Mouse (Mus musculus): ENCODE measurements around the gene Lmx1b. TPM values are rescaled to one million over a fixed set of nuclear protein-coding genes. Genes with fewer than 3 reads are reported as not detected.

Lmx1b gene
- polyA plus RNA-seq, 1 experiment from 2014 or later, result not detected

DNA sequence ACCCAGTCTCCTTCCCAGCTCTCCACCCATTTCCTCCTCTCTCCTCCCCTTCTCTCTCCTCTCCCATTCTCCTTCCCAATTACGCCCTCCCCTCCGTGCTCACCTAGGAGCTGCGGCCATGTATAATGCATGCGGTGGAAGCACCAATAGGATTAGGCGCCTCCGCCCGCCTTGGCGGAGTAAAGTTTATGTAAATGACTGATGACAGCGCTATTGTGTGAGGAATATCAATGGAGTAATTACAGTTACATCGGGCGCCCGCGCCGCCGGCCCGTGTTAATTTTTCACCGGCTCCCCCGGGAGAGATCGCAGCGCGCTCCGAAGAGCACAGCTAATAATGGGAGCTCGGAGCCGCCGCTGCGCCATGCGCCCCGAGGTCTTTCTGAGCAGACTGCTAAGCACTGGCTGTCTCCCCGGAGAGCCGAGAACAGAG lies 23.9 kb downstream of the Lmx1b start:
- ATAC-seq (ENCODE audit: low read depth), result 0 out of 2 replicates have a peak, but pooled peaks have one; percentile 39
- WGBS, result under 1% methylated on average over 30 of the region's 30 CpGs
- Histone ChIP-seq H3K27me3 (ENCODE audit: control insufficient read depth, insufficient read depth, low read depth, low read length) (peaks cover 39% of the 10 kb centered on the region), H3K27ac (ENCODE audit: low read length) (no peak overlapping the region), H3K9ac (ENCODE audit: low read length) (peak overlapping the region; percentile 6), H3K9me3 (ENCODE audit: control insufficient read depth, low read length) (no peaks in the 10 kb centered on the region), H3K4me2 (ENCODE audit: low read depth, low read length) (peak overlapping the region; percentile 67), H3K36me3 (ENCODE audit: control insufficient read depth, insufficient read depth, low read length) (no peaks in the 10 kb centered on the region), H3K4me3 (ENCODE audit: low read length) (peak overlapping the region; percentile 42), H3K4me1 (replicated peaks; ENCODE audit: control insufficient read depth, insufficient read depth, low read length) (peaks cover 7% of the 10 kb centered on the region)

DNA sequence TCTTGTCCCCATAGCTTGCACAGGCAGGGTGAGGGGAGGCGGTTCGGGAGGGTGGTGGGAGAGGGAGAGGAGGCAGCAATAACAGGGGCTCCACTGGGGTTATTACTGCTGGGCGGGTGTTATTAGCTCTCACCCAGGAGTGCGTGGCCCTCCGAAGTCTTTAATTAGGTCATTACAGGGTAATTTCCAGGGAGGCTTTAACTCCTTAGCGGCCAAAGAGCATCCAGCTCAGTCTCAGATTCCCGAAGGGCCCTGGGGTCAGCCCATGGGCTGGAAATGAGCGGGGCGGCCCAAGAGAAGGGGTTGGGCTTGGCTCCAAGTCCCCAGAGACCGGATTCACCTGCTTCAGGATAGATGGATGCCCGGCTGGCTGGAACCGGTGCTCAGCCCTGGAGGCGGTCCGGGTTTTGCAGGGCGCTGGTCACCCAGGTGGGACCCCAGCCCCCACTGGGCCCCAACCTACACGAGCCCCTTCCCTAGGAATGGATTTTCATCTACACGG lies 24.4 kb downstream of the Lmx1b start:
- no peak for ATAC-seq (ENCODE audit: low read depth)
- H3K27ac ChIP-seq (ENCODE audit: low read length), result no peak overlapping the region
- H3K9ac ChIP-seq (ENCODE audit: low read length), result no peak overlapping the region
- H3K36me3 ChIP-seq (ENCODE audit: control insufficient read depth, insufficient read depth, low read length), result no peaks in the 10 kb centered on the region
- H3K27me3 ChIP-seq (ENCODE audit: control insufficient read depth, insufficient read depth, low read depth, low read length), result peaks cover 39% of the 10 kb centered on the region
- WGBS, result 3% methylated on average over 17 of the region's 17 CpGs
- peak overlapping the region; percentile 67 for H3K4me2 ChIP-seq (ENCODE audit: low read depth, low read length)
- no peaks in the 10 kb centered on the region for H3K9me3 ChIP-seq (ENCODE audit: control insufficient read depth, low read length)
- peak overlapping the region; percentile 42 for H3K4me3 ChIP-seq (ENCODE audit: low read length)
- H3K4me1 ChIP-seq (replicated peaks; ENCODE audit: control insufficient read depth, insufficient read depth, low read length), result peaks cover 7% of the 10 kb centered on the region

DNA sequence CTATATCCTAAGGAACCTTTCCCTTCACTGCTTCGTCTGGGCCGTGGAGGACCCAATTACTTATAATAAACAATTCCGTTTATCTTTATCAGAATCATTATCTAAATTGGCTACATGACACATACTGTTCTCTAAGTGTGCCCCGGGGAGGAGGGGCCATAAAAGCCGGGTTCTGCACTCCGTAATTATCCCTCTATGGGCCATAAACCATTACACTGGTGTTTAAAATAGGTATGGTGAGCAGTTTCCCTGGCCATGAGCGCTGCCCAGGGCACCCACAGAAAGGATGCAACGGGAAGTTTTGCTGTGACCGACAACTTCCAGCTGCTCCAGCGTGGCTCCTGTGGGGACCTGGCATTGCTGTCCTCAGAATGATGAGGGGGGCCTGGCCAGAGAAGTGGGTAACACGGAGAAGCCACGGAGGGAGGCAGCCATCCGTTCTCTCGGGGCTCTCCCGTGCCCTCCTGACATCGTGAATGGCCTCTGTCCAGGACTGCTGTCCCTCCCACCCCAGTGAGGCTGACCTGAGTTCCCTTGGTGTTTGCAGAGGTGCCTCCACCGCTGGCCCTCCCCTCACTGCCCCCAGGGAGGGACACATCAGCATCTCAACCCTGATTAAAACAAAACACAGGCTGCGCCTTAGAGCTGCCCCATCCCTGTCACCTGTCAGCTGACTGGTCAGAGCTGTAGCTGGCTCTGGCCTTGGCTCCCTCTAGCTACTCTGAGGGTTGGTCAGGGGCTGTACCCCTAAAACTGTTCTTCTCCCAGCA lies 34.6 kb downstream of the Lmx1b start:
- H3K4me1 ChIP-seq (replicated peaks; ENCODE audit: control insufficient read depth, insufficient read depth, low read length), result no peaks in the 10 kb centered on the region
- peaks cover 32% of the 10 kb centered on the region for H3K27me3 ChIP-seq (ENCODE audit: control insufficient read depth, insufficient read depth, low read depth, low read length)
- H3K36me3 ChIP-seq (ENCODE audit: control insufficient read depth, insufficient read depth, low read length), result no peaks in the 10 kb centered on the region
- 13% methylated on average over 18 of the region's 18 CpGs for WGBS
- no peaks in the 10 kb centered on the region for H3K9me3 ChIP-seq (ENCODE audit: control insufficient read depth, low read length)
- ATAC-seq (ENCODE audit: low read depth), result no peak
- no peak overlapping the region for H3K27ac ChIP-seq (ENCODE audit: low read length)
- no peak overlapping the region for H3K4me2 ChIP-seq (ENCODE audit: low read depth, low read length)
- H3K9ac ChIP-seq (ENCODE audit: low read length), result no peak overlapping the region
- no peak overlapping the region for H3K4me3 ChIP-seq (ENCODE audit: low read length)

DNA sequence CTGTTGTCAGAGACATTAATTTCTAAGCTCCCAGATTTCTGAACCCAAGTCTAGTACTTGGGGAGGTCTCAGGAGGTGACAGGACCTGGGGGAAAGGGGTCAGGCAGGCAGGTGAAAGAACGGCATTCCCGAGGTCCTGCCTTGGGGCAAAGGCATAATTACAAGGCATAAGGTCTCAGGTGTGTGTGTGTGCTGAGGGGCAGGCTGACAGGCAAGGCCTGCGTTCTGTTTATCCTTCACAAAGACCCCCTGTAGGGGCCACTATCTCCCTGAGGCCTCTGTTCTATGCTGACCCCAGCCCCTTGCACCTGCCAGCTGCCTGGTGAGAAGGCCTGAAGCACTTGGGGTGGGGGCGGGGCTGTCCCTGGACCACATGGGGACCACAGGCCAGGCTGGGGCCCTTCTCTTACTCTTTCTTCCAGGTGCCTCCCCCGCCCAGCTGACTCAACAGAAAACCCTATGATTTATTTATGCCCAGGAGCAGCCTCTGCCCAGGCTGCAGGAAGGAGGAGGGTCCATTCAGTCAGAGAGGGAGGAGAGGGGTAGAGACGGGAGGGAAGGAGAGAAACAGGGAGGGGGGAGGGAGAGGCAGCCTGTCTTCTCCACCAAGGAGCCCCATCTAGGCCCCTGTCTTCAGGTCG lies 35.3 kb downstream of the Lmx1b start:
- H3K9ac ChIP-seq (ENCODE audit: low read length), result no peak overlapping the region
- H3K4me1 ChIP-seq (replicated peaks; ENCODE audit: control insufficient read depth, insufficient read depth, low read length), result no peaks in the 10 kb centered on the region
- H3K27ac ChIP-seq (ENCODE audit: low read length), result no peak overlapping the region
- peaks cover 30% of the 10 kb centered on the region for H3K27me3 ChIP-seq (ENCODE audit: control insufficient read depth, insufficient read depth, low read depth, low read length)
- no peak overlapping the region for H3K4me3 ChIP-seq (ENCODE audit: low read length)
- H3K4me2 ChIP-seq (ENCODE audit: low read depth, low read length), result no peak overlapping the region
- ATAC-seq (ENCODE audit: low read depth), result no peak
- WGBS, result 24% methylated on average over 7 of the region's 7 CpGs
- H3K9me3 ChIP-seq (ENCODE audit: control insufficient read depth, low read length), result no peaks in the 10 kb centered on the region
- H3K36me3 ChIP-seq (ENCODE audit: control insufficient read depth, insufficient read depth, low read length), result no peaks in the 10 kb centered on the region

DNA sequence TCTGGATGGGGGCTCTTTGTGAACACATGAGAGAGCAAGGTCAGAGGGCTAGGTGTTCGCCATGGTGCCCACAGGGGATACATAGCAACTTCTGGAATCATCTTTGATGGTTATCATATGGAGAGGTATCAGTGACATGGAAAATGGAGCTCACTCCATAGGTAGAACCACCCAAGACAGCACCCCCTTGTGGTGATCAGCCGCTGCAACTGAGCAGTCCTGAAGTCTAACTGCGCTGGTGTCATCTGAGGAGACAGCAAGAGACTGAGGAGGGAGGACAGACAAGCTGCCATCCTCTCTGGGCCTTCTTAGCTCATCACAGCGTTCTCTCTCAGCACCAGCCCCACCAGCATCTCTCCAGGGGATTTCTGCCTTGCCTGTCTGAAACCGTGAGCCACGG lies 39.8 kb downstream of the Lmx1b start:
- WGBS, result 47% methylated on average over 6 of the region's 6 CpGs
- ATAC-seq (ENCODE audit: low read depth), result no peak
- Histone ChIP-seq H3K36me3 (ENCODE audit: control insufficient read depth, insufficient read depth, low read length) (no peaks in the 10 kb centered on the region), H3K4me2 (ENCODE audit: low read depth, low read length) (no peak overlapping the region), H3K9me3 (ENCODE audit: control insufficient read depth, low read length) (no peaks in the 10 kb centered on the region), H3K9ac (ENCODE audit: low read length) (no peak overlapping the region), H3K4me1 (replicated peaks; ENCODE audit: control insufficient read depth, insufficient read depth, low read length) (no peaks in the 10 kb centered on the region), H3K27ac (ENCODE audit: low read length) (no peak overlapping the region), H3K27me3 (ENCODE audit: control insufficient read depth, insufficient read depth, low read depth, low read length) (peaks cover 9% of the 10 kb centered on the region), H3K4me3 (ENCODE audit: low read length) (no peak overlapping the region)

DNA sequence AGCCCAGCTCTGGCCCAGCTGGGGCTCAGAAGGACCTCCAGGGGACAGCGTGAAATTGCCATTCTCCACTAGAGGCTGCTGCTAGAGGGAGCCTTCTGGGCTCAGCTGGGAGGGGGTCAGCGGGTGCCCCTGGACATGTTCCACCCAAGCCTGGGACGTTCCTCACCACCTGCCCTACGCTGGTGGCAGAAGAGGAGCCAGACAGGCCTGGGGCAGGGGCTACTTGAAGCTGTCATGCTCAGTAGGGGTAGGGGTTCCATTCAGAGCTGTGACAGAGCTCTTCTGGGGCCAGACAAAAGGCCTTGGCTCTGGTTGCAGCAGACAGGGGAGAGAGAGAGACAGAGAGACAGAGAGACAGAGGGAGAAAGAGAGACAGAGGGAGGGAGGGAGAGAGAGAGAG lies 42.9 kb downstream of the Lmx1b start:
- H3K9ac ChIP-seq (ENCODE audit: low read length), result no peak overlapping the region
- no peaks in the 10 kb centered on the region for H3K36me3 ChIP-seq (ENCODE audit: control insufficient read depth, insufficient read depth, low read length)
- peaks cover 12% of the 10 kb centered on the region for H3K4me1 ChIP-seq (replicated peaks; ENCODE audit: control insufficient read depth, insufficient read depth, low read length)
- no peaks in the 10 kb centered on the region for H3K9me3 ChIP-seq (ENCODE audit: control insufficient read depth, low read length)
- no peak overlapping the region for H3K4me3 ChIP-seq (ENCODE audit: low read length)
- no peak for ATAC-seq (ENCODE audit: low read depth)
- 56% methylated on average over 4 of the region's 4 CpGs for WGBS
- H3K27ac ChIP-seq (ENCODE audit: low read length), result no peak overlapping the region
- H3K27me3 ChIP-seq (ENCODE audit: control insufficient read depth, insufficient read depth, low read depth, low read length), result no peaks in the 10 kb centered on the region
- H3K4me2 ChIP-seq (ENCODE audit: low read depth, low read length), result no peak overlapping the region

DNA sequence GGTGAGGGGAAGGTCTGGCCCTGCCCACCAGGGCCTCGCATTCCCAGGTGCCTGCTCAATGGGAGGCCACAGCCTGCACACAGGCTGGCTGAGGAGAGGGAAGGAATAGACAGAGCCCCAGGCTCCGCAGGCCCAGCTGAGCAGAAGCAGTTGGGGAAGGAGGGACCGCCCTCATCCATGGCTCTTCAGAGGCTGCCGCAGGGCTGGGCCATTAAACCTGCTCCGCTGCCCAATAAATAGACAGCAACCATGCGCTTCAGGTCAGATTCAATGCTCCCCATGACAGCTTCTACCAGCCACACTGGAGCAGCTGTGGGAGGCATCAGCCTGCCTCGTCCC lies 45.3 kb downstream of the Lmx1b start:
- H3K4me3 ChIP-seq (ENCODE audit: low read length), result no peak overlapping the region
- peak; percentile 27; the same call in 1 of the 2 replicates for ATAC-seq (ENCODE audit: low read depth)
- no peaks in the 10 kb centered on the region for H3K36me3 ChIP-seq (ENCODE audit: control insufficient read depth, insufficient read depth, low read length)
- H3K27me3 ChIP-seq (ENCODE audit: control insufficient read depth, insufficient read depth, low read depth, low read length), result no peaks in the 10 kb centered on the region
- no peak overlapping the region for H3K4me2 ChIP-seq (ENCODE audit: low read depth, low read length)
- peaks cover 12% of the 10 kb centered on the region for H3K4me1 ChIP-seq (replicated peaks; ENCODE audit: control insufficient read depth, insufficient read depth, low read length)
- peak overlapping the region; percentile 27; the same call in 1 of the 2 replicates for H3K9ac ChIP-seq (ENCODE audit: low read length)
- WGBS, result 31% methylated on average over 7 of the region's 7 CpGs
- H3K9me3 ChIP-seq (ENCODE audit: control insufficient read depth, low read length), result no peaks in the 10 kb centered on the region
- no peak overlapping the region for H3K27ac ChIP-seq (ENCODE audit: low read length)

DNA sequence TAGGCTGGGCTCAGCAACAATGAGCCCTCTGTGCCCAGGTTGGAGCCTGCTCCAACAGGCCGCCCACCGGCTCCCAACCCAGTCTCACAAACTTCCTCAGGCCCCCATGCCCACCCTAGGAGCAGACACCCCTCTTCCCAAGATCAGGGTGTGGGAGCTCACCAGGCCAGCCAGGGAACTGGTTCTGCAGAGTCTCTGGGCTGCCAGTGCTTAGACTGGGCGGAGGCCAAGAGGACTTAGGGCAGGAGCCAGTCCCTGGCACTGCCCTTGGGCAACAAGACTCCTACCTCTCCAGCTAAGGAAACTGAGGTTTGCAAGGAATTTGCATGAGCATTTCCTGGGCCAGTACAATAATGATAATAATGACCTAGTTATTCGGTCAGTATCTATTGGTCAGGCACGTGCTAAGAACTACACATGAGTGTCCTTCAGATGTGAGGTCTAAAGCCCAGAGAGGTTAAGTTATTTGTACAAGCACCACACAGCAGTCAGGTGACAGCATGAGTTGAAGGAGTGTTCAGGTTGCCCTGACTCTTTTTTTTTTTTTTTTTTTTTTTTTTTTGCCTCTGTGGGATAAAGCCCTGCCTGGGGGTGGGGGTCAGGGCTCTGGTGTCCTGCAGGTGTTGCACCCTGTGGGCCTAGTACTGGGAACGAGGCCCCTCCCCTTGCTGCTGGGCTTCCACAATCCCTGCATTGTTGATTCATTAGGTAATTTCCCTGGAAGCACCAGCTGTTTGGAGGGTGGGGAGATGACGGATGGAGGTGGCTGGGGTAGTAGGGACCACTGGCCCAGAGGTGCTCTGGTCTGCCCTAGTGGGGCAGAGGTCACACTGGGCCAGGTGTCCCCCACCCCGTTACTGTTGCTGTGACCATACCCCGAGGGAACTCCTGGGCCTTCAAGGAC lies 45.9 kb downstream of the Lmx1b start:
- H3K4me3 ChIP-seq (ENCODE audit: low read length), result no peak overlapping the region
- ATAC-seq (ENCODE audit: low read depth), result peak; percentile 65
- peaks cover 12% of the 10 kb centered on the region for H3K4me1 ChIP-seq (replicated peaks; ENCODE audit: control insufficient read depth, insufficient read depth, low read length)
- no peak overlapping the region for H3K27ac ChIP-seq (ENCODE audit: low read length)
- 46% methylated on average over 9 of the region's 9 CpGs for WGBS
- H3K9me3 ChIP-seq (ENCODE audit: control insufficient read depth, low read length), result no peaks in the 10 kb centered on the region
- no peaks in the 10 kb centered on the region for H3K27me3 ChIP-seq (ENCODE audit: control insufficient read depth, insufficient read depth, low read depth, low read length)
- H3K36me3 ChIP-seq (ENCODE audit: control insufficient read depth, insufficient read depth, low read length), result no peaks in the 10 kb centered on the region
- no peak overlapping the region for H3K4me2 ChIP-seq (ENCODE audit: low read depth, low read length)
- H3K9ac ChIP-seq (ENCODE audit: low read length), result peak overlapping the region; percentile 27; the same call in 1 of the 2 replicates
